ENCODE assay signal across 9 mouse cellular contexts in the genomic region with DNA sequence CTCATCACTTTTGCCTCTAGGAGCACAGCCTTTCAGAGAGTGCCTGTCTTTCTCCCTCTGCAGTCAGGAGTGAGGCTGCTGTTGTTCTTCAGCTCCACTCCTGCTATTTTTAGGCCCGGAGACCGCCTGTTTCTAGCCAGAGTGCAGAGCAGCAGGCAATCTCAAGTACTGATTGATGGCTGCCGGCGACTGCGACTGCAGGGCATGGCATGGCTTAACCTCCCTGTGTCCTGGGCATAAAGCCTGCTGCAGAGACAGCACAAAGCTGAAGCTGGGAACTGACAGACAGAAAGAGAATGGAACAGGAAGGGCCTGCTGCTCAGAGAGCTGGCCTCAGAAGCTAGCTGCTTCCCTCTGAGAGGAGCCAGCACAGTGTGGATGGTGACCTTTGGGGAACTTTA. TPM values are rescaled to one million over a fixed set of nuclear protein-coding genes. Genes with fewer than 3 reads are reported as not detected.
DNase-seq lines count a peak whose midpoint lies in the region; ATAC-seq and TF ChIP-seq lines count a peak whose summit lies in the region.
"Had no signal": no experiment of that assay in that cellular context is flagged by ENCODE, and none has a peak within 500 bp of the region (broad histone marks: within the 10 kb centered on the region; RNA-seq: fewer than 3 reads in every experiment).

No protein-coding gene starts in this region.

- no peak for TF ChIP-seq CTCF in gastrocnemius, adult 2 months (IDR thresholded peaks at IDR 0.05)
- TF ChIP-seq CTCF in midbrain, postnatal 0 days (IDR thresholded peaks at IDR 0.05) = no peak

- H3K36me3 ChIP-seq in hindbrain, embryonic 14.5 days (replicated peaks; ENCODE audit: control insufficient read depth, insufficient read depth) = no peaks in the 10 kb centered on the region
- H3K36me3 ChIP-seq in midbrain, postnatal 0 days (ENCODE audit: insufficient read depth, low read length) = no peaks in the 10 kb centered on the region

- no peak overlapping the region for H3K9ac ChIP-seq in hindbrain, embryonic 14.5 days
- H3K9ac ChIP-seq in midbrain, postnatal 0 days (replicated peaks; ENCODE audit: low read length, poor library complexity, severe bottlenecking) = no peak overlapping the region

- peak; percentile 59; the same call in 1 of the 2 replicates for ATAC-seq in hindbrain, embryonic 14.5 days (ENCODE audit: low FRiP score)
- no peak; the same call in 1 of the 2 replicates for ATAC-seq in midbrain, postnatal 0 days (ENCODE audit: low FRiP score)

- peak overlapping the region; percentile 32 for H3K4me3 ChIP-seq in gastrocnemius, adult 2 months
- H3K4me3 ChIP-seq in hindbrain, embryonic 14.5 days (replicated peaks; ENCODE audit: low read length) = no peak overlapping the region
- H3K4me3 ChIP-seq in midbrain, postnatal 0 days (ENCODE audit: low read depth, low read length) = no peak overlapping the region

- H3K4me1 ChIP-seq in hindbrain, embryonic 14.5 days (replicated peaks; ENCODE audit: control insufficient read depth, insufficient read depth, low read length) = peaks cover 14% of the 10 kb centered on the region
- H3K4me1 ChIP-seq in midbrain, postnatal 0 days (ENCODE audit: insufficient read depth, low read length) = no peaks in the 10 kb centered on the region

- intact Hi-C loops in gastrocnemius, adult 2 months (cut with DNase I) = no loop called here
- intact Hi-C loops in left cerebral cortex, postnatal 25 days (cut with DNase I) = no loop called here

- H3K27ac ChIP-seq in gastrocnemius, adult 2 months = peak overlapping the region; percentile 72
- H3K27ac ChIP-seq in hindbrain, embryonic 14.5 days = peak overlapping the region; percentile 54; the same call in 1 of the 2 replicates
- H3K27ac ChIP-seq in midbrain, postnatal 0 days (ENCODE audit: low read depth, low read length) = peak overlapping the region; percentile 52

- no peaks in the 10 kb centered on the region for H3K27me3 ChIP-seq in hindbrain, embryonic 14.5 days (ENCODE audit: control insufficient read depth, insufficient read depth, low read length)
- H3K27me3 ChIP-seq in midbrain, postnatal 0 days (ENCODE audit: insufficient read depth, low read length) = no peaks in the 10 kb centered on the region
- H3K27me3 ChIP-seq: CH12.LX had no signal

- no peak overlapping the region for H3K4me2 ChIP-seq in hindbrain, embryonic 14.5 days (replicated peaks)
- no peak overlapping the region for H3K4me2 ChIP-seq in midbrain, postnatal 0 days (ENCODE audit: low read depth, low read length, poor library complexity, severe bottlenecking)

- H3K9me3 ChIP-seq in hindbrain, embryonic 14.5 days (ENCODE audit: control insufficient read depth, low read length) = no peaks in the 10 kb centered on the region
- H3K9me3 ChIP-seq in midbrain, postnatal 0 days (ENCODE audit: low read length) = no peaks in the 10 kb centered on the region

- WGBS in hindbrain, embryonic 14.5 days = 5% methylated on average over 5 of the region's 5 CpGs
- WGBS in midbrain, postnatal 0 days = 6% methylated on average over 5 of the region's 5 CpGs

- peak; percentile 21 for DNase-seq in NIH3T3 (ENCODE audit: low read depth)
- peak; percentile 66 to 74 for DNase-seq in cerebellum, postnatal 10 days
- DNase-seq in gastrocnemius, adult 2 months = peak; percentile 68
- DNase-seq in hindbrain, embryonic 14.5 days (ENCODE audit: low spot score) = peak; percentile 38
- DNase-seq in left cerebral cortex, postnatal 25 days (ENCODE audit: low spot score in 2 of 2) = peak; percentile 49 to 63
- peak; percentile 52 for DNase-seq in midbrain, postnatal 0 days (ENCODE audit: low spot score)
- DNase-seq in thymus, adult 18-20 months = no peak
- DNase-seq in spleen, adult 18-20 months = no peak

RNA-seq across cellular contexts. Expression of a gene that starts 27.9 kb away (rescaled TPM):
- 10 to 100 TPM; 19.7 to 19.8 TPM for total RNA-seq in gastrocnemius, adult 2 months (2021)
- 33.0 and 37.0 TPM in 2 replicates for polyA plus RNA-seq in hindbrain, embryonic 14.5 days (2014; fragmentation: Nextera tagmentation; extraction: Ambion mirVana)
- total RNA-seq in left cerebral cortex, postnatal 25 days (2021) = 1 to 10 TPM; 6.9 to 7.4 TPM
- 24.6 and 25.4 TPM in 2 replicates for total RNA-seq in midbrain, postnatal 0 days (2014; rRNA removed)
- 42.5 and 43.7 TPM in 2 replicates for polyA plus RNA-seq in midbrain, postnatal 0 days (2015; fragmentation: Nextera tagmentation; extraction: Ambion mirVana)

Comparison
In these comparisons a context has a peak if more than half of its experiments do, and no peak if none do; other contexts are left out.
1. DNase-seq: peak in NIH3T3 (single experiment), cerebellum, postnatal 10 days (2 of 2), gastrocnemius, adult 2 months (single experiment), hindbrain, embryonic 14.5 days (single experiment), left cerebral cortex, postnatal 25 days (2 of 2) and midbrain, postnatal 0 days (single experiment); none in thymus, adult 18-20 months (0 of 2) and spleen, adult 18-20 months (0 of 2).
2. Peak in every context shown above with its lines, with median percentiles within 50 percentile points of each other: H3K27ac ChIP-seq.